Mouse (Mus musculus): Measurements from ENCODE around the gene Fsd1. TPM values are rescaled to one million over a fixed set of nuclear protein-coding genes. Genes with fewer than 3 reads are reported as not detected.

Gene Fsd1
- polyA plus RNA-seq, 1 experiment from 2014 or later: 9.7 TPM

DNA sequence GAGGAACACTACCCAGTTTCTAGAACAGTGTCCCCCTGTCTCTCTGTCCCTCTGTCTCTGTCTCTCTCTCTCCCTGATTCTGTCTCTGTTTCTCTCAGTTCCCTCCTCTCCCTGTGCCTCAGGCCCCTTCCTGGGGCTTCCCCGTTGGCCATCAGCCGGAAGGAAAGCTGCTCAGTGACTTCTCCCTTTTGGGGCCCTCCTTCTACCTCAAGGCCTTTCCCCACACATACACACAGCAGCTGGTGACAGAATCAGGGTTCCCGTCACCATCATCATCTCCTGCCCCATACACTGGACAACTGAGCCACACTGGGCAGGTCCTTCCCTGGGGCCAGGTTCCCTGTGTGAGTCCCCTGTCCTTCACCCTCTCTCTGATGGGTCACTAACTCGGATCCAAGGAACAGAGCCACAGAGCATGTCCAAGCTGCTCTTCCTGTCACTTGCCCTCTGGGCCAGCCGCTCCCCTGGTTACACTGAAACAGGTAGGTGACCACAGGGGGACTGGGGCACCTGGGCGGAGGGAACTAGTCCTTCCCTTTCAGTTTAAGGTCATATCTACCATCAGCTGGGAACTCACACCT is 33.8 kb upstream of the Fsd1 start, which contains the start of gene Ebi3:
Gene Ebi3 (plus strand): TSS at position 194 of the 581 bp plus-strand sequence.
- no peak for ATAC-seq
- no peak within 1 kb of the TSS for H3K4me2 ChIP-seq (ENCODE audit: low read depth, low read length)
- WGBS: 72% methylated on average over 6 of the region's 6 CpGs

DNA sequence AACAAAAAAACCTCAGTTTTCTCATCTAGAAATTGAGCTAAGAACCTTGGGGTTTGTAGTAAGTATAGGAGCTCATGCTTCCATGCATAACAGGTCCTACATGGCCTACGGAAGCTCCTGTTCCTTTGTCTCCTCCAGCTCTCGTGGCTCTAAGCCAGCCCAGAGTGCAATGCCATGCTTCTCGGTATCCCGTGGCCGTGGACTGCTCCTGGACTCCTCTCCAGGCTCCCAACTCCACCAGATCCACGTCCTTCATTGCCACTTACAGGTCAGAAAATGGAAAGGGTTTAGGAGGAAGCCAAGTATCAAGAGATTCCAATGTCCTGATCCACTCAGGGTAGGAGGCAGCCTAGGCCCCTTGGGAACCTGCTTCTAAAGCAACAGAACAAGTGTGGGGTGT is 32.6 kb upstream of the Fsd1 start:
- Histone ChIP-seq H3K36me3 (ENCODE audit: control insufficient read depth, insufficient read depth, low read length) (no peaks in the 10 kb centered on the region), H3K4me3 (ENCODE audit: low read length) (no peak overlapping the region), H3K27ac (ENCODE audit: low read length) (no peak overlapping the region), H3K9me3 (ENCODE audit: control insufficient read depth, low read length) (no peaks in the 10 kb centered on the region), H3K27me3 (replicated peaks; ENCODE audit: control insufficient read depth, insufficient read depth, low read length) (peaks cover 3% of the 10 kb centered on the region; the same call in 1 of the 2 replicates), H3K4me2 (ENCODE audit: low read depth, low read length) (no peak overlapping the region), H3K9ac (ENCODE audit: low read depth, low read length) (no peak overlapping the region), H3K4me1 (ENCODE audit: control insufficient read depth, insufficient read depth, low read length) (peaks cover 18% of the 10 kb centered on the region)
- WGBS: 79% methylated on average over 6 of the region's 6 CpGs
- ATAC-seq: no peak

More for the DNA sequence above, 33.8 kb upstream of the Fsd1 start, which contains the start of gene Ebi3:
- Histone ChIP-seq H3K9me3 (ENCODE audit: control insufficient read depth, low read length) (no peaks in the 10 kb centered on the region), H3K27me3 (replicated peaks; ENCODE audit: control insufficient read depth, insufficient read depth, low read length) (peaks cover 3% of the 10 kb centered on the region; the same call in 1 of the 2 replicates), H3K27ac (ENCODE audit: low read length) (no peak within 1 kb of the TSS), H3K4me1 (ENCODE audit: control insufficient read depth, insufficient read depth, low read length) (peaks cover 14% of the 10 kb centered on the region), H3K4me3 (ENCODE audit: low read length) (no peak within 1 kb of the TSS), H3K9ac (ENCODE audit: low read depth, low read length) (no peak within 1 kb of the TSS), H3K36me3 (ENCODE audit: control insufficient read depth, insufficient read depth, low read length) (no peaks in the 10 kb centered on the region)

DNA sequence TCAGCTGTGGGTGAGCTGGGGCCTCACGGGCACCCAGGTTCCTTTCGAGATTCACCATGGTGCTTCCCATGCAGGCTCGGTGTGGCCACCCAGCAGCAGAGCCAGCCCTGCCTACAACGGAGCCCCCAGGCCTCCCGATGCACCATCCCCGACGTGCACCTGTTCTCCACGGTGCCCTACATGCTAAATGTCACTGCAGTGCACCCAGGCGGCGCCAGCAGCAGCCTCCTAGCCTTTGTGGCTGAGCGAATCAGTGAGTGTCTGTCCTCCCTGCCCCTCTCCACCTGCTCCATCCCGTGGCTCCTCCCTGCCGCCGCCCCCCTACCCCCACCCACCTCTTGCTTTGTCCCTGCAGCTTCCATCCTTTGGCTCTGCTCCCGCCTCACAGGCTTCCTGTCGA is 32.1 kb upstream of the Fsd1 start:
- peaks cover 3% of the 10 kb centered on the region; the same call in 1 of the 2 replicates for H3K27me3 ChIP-seq (replicated peaks; ENCODE audit: control insufficient read depth, insufficient read depth, low read length)
- no peak overlapping the region for H3K4me2 ChIP-seq (ENCODE audit: low read depth, low read length)
- H3K9ac ChIP-seq (ENCODE audit: low read depth, low read length): no peak overlapping the region
- ATAC-seq: no peak
- peaks cover 18% of the 10 kb centered on the region for H3K4me1 ChIP-seq (ENCODE audit: control insufficient read depth, insufficient read depth, low read length)
- no peak overlapping the region for H3K27ac ChIP-seq (ENCODE audit: low read length)
- H3K36me3 ChIP-seq (ENCODE audit: control insufficient read depth, insufficient read depth, low read length): no peaks in the 10 kb centered on the region
- WGBS: 37% methylated on average over 16 of the region's 16 CpGs
- H3K4me3 ChIP-seq (ENCODE audit: low read length): no peak overlapping the region
- H3K9me3 ChIP-seq (ENCODE audit: control insufficient read depth, low read length): no peaks in the 10 kb centered on the region

DNA sequence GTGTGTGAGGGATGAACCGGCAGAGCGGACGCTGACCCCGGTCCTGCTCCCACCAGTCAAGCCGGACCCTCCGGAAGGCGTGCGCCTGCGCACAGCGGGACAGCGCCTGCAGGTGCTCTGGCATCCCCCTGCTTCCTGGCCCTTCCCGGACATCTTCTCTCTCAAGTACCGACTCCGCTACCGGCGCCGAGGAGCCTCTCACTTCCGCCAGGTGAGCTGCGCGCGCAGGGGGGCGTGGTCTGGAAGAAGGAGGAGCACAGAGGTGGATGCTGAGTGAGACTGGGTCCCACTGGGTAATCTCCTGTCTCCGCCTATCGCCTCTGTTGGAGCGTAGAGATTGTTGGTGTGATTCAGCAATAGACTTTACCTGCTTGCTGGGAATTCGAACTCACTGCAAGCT is 30.2 kb upstream of the Fsd1 start:
- H3K4me3 ChIP-seq (ENCODE audit: low read length): peak overlapping the region; percentile 59
- H3K9ac ChIP-seq (ENCODE audit: low read depth, low read length): peak overlapping the region; percentile 63
- peaks cover 23% of the 10 kb centered on the region for H3K4me1 ChIP-seq (ENCODE audit: control insufficient read depth, insufficient read depth, low read length)
- H3K27ac ChIP-seq (ENCODE audit: low read length): no peak overlapping the region
- H3K4me2 ChIP-seq (ENCODE audit: low read depth, low read length): peak overlapping the region; percentile 68
- ATAC-seq: peak; percentile 41
- WGBS: 1% methylated on average over 26 of the region's 26 CpGs
- peaks cover 3% of the 10 kb centered on the region; the same call in 1 of the 2 replicates for H3K27me3 ChIP-seq (replicated peaks; ENCODE audit: control insufficient read depth, insufficient read depth, low read length)
- no peaks in the 10 kb centered on the region for H3K36me3 ChIP-seq (ENCODE audit: control insufficient read depth, insufficient read depth, low read length)
- H3K9me3 ChIP-seq (ENCODE audit: control insufficient read depth, low read length): no peaks in the 10 kb centered on the region

DNA sequence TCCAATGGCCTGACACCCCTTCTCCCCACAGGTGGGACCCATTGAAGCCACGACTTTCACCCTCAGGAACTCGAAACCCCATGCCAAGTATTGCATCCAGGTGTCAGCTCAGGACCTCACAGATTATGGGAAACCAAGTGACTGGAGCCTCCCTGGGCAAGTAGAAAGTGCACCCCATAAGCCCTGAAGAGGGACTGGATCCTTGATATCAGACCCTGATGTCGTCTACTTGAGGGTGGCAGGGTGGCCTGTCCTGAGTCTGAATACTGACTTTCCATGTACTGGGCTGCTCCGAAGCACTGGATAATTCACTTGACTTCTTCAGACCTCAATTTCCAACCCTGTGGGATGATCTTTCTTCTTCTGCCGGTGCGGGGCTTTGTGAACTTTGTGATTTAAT is 29.7 kb upstream of the Fsd1 start:
- peaks cover 23% of the 10 kb centered on the region for H3K4me1 ChIP-seq (ENCODE audit: control insufficient read depth, insufficient read depth, low read length)
- no peaks in the 10 kb centered on the region for H3K36me3 ChIP-seq (ENCODE audit: control insufficient read depth, insufficient read depth, low read length)
- H3K27me3 ChIP-seq (replicated peaks; ENCODE audit: control insufficient read depth, insufficient read depth, low read length): peaks cover 3% of the 10 kb centered on the region; the same call in 1 of the 2 replicates
- H3K4me2 ChIP-seq (ENCODE audit: low read depth, low read length): peak overlapping the region; percentile 68
- WGBS: 42% methylated on average over 6 of the region's 6 CpGs
- no peaks in the 10 kb centered on the region for H3K9me3 ChIP-seq (ENCODE audit: control insufficient read depth, low read length)
- H3K27ac ChIP-seq (ENCODE audit: low read length): no peak overlapping the region
- peak overlapping the region; percentile 59 for H3K4me3 ChIP-seq (ENCODE audit: low read length)
- ATAC-seq: no peak
- H3K9ac ChIP-seq (ENCODE audit: low read depth, low read length): 0 out of 2 replicates have a peak overlapping the region, but pooled peaks have one; percentile 63

DNA sequence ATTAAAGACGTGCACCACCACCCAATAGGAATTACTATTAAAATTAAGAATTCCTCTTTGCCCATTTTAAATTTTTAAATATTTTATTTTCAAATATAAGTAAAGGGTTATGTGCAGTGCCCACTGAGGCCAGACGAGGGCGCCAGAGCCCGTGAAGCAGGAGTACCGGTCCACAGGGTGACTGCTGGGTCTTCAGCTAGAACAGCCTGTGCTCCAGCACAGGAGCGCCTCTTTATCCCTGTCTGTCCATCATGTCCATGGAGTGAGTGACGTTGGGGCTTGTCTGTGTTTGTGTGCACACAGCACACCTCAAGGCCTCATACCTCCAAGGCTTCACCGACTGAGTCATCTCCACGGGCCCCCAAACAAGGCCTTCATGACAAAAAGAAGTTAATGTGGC is 29.1 kb upstream of the Fsd1 start:
- no peak; the same call in 1 of the 2 replicates for ATAC-seq
- Histone ChIP-seq H3K9ac (ENCODE audit: low read depth, low read length) (0 out of 2 replicates have a peak overlapping the region, but pooled peaks have one; percentile 19), H3K4me1 (ENCODE audit: control insufficient read depth, insufficient read depth, low read length) (peaks cover 23% of the 10 kb centered on the region), H3K9me3 (ENCODE audit: control insufficient read depth, low read length) (no peaks in the 10 kb centered on the region), H3K4me2 (ENCODE audit: low read depth, low read length) (no peak overlapping the region), H3K36me3 (ENCODE audit: control insufficient read depth, insufficient read depth, low read length) (peaks cover 2% of the 10 kb centered on the region; the same call in 1 of the 2 replicates), H3K27ac (ENCODE audit: low read length) (no peak overlapping the region), H3K4me3 (ENCODE audit: low read length) (no peak overlapping the region), H3K27me3 (replicated peaks; ENCODE audit: control insufficient read depth, insufficient read depth, low read length) (peaks cover 3% of the 10 kb centered on the region; the same call in 1 of the 2 replicates)
- 14% methylated on average over 9 of the region's 9 CpGs for WGBS

DNA sequence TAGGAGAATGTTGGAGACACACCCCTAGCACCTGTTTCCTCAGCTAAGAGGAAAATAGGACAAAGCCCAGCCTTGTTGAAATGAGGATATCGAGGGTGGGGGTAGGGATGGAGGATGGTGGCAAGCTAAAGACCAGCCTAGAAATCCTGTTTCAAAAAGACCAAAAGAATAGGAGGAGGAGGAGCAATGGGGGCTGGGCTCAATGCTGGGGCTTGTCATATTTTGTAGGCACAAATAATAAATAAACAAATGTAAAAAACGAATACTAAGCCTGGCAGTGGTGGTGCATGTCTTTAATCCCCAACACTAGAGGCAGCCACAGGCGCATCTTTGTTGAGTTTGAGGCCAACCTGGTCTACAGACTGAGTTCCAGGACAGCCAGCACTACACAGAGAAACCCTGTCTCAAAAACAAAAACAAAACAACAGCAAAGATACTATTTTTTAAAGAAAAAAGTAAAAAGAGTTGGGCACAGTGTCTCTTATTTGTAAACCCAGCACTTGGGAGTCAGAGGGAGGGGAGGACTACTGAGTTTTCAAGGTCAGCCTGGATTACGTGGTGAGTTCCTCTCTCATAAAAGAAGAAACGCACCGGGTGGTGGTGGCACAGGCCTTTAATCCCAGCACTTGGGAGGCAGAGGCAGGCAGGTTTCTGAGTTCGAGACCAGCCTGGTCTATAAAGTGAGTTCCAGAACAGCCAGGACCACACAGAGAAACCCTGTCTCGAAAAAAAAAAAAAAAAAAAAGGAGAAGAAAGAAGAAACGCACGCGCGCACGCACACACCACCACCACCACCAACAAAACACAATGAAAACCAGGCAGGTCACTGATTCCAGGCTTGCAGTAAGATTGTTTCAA is 28.4 kb upstream of the Fsd1 start:
- H3K4me3 ChIP-seq (ENCODE audit: low read length): peak overlapping the region; percentile 68
- peaks cover 25% of the 10 kb centered on the region for H3K4me1 ChIP-seq (ENCODE audit: control insufficient read depth, insufficient read depth, low read length)
- WGBS: 84% methylated on average over 13 of the region's 13 CpGs

DNA sequence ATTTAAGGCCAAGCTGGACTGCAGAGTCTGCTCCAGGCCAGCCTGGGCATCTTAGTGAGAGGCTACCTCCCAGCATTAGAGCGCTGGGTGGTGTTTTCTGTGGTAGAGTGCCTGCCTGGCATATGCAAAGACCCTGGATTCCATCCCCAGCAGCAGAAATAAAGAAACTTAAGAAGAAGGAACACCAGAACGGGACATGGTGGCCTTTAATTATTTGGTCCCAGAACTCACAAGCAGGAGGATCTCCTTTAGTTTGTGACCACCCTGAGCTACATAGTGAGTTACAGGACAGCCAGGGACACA is 27.8 kb upstream of the Fsd1 start:
- peak overlapping the region; percentile 56 for H3K4me2 ChIP-seq (ENCODE audit: low read depth, low read length)
- H3K36me3 ChIP-seq (ENCODE audit: control insufficient read depth, insufficient read depth, low read length): peaks cover 5% of the 10 kb centered on the region; the same call in 1 of the 2 replicates
- no peaks in the 10 kb centered on the region for H3K9me3 ChIP-seq (ENCODE audit: control insufficient read depth, low read length)
- 26% methylated on average over 2 of the region's 2 CpGs for WGBS
- peak overlapping the region; percentile 98 for H3K27ac ChIP-seq (ENCODE audit: low read length)
- H3K27me3 ChIP-seq (replicated peaks; ENCODE audit: control insufficient read depth, insufficient read depth, low read length): peaks cover 3% of the 10 kb centered on the region; the same call in 1 of the 2 replicates
- peak overlapping the region; percentile 75 for H3K9ac ChIP-seq (ENCODE audit: low read depth, low read length)
- peaks cover 31% of the 10 kb centered on the region for H3K4me1 ChIP-seq (ENCODE audit: control insufficient read depth, insufficient read depth, low read length)
- ATAC-seq: no peak
- H3K4me3 ChIP-seq (ENCODE audit: low read length): peak overlapping the region; percentile 68

More for the DNA sequence above, 28.4 kb upstream of the Fsd1 start:
- Histone ChIP-seq H3K9me3 (ENCODE audit: control insufficient read depth, low read length) (no peaks in the 10 kb centered on the region), H3K27me3 (replicated peaks; ENCODE audit: control insufficient read depth, insufficient read depth, low read length) (peaks cover 3% of the 10 kb centered on the region; the same call in 1 of the 2 replicates), H3K27ac (ENCODE audit: low read length) (peak overlapping the region; percentile 98), H3K9ac (ENCODE audit: low read depth, low read length) (peak overlapping the region; percentile 75), H3K4me2 (ENCODE audit: low read depth, low read length) (peak overlapping the region; percentile 56), H3K36me3 (ENCODE audit: control insufficient read depth, insufficient read depth, low read length) (peaks cover 5% of the 10 kb centered on the region; the same call in 1 of the 2 replicates)
- ATAC-seq: no peak
